Mouse (Mus musculus) brain, embryonic 18.5 days (tissue): ENCODE measurements around the gene Actb.

Experiments
- DNase-seq: peaks from one replicate; pipeline ENCODE4 v3.0.0-alpha.2; 2012; ENCODE audit warnings: low read depth, low spot score

Actb gene

DNA sequence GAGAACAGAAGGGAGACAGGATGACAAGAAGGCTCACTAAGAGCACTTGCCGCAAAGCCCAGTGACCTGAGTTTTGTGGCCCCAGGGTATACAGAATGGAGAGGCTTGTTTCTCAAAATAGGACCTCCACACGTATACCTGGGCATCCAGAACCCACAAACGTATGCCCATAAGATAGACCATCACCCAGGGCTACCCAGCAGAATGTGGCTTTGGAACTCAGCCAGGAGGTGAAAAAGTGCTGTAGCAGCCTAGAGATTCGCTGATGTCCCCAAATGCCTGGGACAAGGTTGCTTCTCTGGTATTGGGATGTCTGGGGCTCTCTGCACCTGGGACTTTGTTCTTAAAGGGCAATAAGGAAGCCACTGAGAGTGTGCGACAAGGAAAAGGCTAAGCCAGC is 15.7 kb upstream of the Actb start:
- DNase-seq, result no peak

DNA sequence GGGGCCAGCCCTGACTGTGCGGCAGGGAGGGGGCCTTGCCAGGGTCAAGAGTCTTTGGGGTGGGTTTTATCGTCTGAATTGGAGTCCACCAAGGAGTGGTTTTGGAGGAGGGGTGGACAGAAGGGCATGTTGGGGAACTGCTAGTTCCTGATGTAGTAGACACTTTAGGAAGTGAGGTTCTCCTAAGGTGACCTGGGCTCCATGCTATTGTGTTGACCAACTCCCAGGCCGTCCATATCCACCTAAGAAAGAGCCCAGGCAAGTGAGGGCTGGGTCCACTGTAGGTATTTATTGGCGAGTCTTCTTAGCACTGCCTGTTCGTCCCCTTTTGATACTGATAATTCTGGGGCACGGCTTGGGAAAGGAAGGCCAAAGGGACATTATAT is 14.5 kb upstream of the Actb start:
- no peak for DNase-seq

DNA sequence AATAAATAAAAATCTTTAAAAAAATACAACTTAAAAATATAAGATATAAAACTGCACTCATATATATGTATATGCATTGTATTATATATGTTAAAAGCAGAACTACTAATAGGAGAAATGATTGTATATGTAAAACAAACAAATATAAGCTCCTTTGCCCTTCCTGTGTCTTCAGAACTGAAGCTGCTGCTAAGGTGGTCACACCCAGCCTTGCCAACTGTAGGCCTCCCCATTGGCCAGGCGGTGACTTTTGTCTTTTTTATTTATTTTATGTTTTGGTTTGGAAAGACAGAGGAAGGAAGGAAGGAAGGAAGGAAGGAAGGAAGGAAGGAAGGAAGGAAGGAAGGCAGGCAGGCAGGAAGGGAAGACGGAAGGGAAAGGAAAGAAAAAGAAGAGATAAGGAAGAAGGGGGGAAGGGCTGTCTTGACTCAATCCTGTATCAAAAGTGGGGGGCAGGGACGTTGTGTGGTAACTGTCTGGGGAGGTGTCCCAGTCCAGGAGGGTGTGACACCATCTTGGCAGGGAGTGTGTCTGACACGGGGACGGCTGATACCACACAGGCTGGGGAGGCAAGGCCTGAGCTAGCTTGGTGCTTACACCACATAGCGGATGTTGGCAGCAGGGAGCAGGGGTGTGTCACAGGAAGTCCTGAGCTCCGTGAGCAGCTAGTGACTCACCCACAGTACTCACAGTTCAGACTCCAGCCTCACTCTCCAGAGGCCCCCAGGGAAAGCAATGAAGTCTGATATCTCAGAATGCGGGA is 13.9 kb upstream of the Actb start:
- no peak for DNase-seq

DNA sequence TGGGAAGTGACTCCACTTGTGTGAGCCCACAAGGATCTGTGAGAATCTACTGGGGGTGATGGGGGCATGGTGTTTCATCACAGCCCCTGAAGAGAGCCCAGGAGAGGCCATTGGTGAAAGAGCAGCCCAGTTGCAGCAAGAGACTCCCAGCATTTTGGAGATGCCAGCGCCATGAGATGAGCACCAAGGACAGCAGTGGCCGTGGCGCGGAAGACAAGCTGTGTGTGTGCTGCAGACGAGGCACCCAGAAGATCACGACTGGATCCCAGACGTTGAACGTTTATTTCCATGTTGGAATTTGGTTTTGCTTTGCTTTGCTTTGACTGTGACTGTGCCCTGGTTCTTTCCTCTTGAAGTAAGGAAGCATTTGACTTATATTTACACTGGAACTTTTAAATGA is 10.8 kb upstream of the Actb start:
- no peak for DNase-seq

DNA sequence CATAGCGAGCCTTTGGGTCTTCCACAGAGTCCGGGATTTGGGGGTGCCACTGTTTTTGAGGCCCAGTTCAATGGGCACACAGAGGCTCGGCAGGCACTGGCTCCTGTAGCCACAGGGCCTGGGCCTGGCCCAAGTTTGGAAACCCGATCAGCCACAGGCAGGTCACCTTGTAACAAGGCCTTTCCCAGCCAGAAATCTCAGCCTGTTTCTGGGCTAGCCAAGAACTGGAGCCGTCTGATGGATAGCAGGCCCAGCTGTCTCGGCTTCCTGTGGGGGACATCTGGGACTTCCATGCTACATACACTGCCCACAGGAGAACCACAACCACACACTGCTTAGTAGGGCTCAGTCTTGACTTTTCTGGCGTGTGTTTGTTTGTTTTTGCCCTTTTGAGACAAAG is 10.0 kb upstream of the Actb start:
- DNase-seq, result no peak

DNA sequence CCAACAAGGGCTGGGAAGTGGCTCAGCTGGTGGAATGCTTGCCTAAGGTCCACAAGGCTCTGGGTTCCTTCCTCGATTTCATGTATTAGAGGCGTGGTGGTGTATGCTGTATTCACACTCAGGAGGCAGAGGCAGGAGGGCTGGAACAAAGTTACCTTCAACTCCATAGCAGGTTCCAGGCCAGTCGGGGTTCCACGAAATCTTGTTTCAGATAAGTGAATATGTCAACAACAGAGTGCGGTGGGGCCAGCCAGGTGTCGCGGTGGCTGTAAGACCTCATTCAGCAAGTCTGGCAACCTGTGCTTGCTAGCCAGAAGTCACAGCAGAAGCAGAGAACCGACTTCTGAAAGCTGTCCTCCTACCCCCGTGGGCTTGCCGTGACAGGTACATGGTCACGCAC is 8.7 kb upstream of the Actb start:
- DNase-seq, result no peak

DNA sequence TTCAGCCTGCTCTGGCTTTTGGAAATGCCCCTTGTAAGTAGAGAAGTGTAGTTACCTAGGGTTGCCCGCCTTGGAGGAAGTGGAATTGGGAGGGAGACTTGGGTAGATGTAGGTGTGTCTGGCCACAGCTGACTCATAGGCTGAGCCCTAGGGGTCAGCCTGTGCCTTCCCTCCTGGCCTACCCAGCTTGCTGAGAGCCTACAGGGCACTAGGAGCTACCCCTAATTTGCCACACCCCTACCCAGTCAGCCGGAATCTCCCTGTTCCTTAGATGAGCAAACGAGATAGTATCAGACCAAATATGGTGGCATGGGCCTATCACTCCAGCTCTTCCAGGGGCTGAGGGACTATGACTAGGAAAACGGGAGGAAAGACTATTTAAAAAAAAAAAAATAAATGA is 6.2 kb upstream of the Actb start:
- no peak for DNase-seq

DNA sequence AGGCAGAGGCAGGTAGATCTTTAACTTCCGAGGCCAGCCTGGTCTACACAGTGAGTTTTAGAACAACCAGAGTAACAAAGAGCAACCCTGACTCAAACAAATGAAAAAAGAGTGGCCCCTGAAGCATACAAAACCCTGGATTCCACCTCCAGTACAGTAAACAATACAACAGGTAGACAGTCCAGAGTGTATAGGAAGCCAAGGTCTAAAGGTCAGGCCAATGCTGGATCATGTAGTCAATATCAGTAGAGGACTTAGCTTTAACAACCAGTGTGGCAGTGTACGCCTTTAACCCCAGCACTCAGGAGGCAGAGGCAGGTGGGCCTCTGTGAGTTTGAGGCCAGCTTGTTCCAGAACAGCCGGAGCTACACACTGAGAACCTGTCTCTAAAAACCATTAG is 5.8 kb upstream of the Actb start:
- no peak for DNase-seq

DNA sequence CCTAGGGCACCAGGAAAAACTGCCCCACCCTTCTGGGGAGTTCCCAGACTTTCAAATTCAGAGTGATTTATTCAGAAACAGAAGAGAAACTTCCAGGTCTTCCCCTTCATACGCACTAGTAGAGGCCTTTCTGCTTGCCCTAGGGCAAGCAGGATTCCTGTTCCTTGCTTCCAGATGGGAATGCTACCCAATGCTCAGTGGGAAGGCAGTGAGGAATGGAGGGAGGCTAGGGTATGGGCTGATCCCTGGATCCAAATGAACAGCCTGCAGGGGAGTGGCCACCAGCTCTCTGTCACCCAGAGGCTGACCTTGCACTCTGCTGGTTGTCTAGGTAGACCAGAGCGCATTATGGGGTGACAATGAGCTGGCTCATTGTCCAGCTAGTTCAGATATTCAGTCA is 5.1 kb upstream of the Actb start:
- DNase-seq, result no peak

DNA sequence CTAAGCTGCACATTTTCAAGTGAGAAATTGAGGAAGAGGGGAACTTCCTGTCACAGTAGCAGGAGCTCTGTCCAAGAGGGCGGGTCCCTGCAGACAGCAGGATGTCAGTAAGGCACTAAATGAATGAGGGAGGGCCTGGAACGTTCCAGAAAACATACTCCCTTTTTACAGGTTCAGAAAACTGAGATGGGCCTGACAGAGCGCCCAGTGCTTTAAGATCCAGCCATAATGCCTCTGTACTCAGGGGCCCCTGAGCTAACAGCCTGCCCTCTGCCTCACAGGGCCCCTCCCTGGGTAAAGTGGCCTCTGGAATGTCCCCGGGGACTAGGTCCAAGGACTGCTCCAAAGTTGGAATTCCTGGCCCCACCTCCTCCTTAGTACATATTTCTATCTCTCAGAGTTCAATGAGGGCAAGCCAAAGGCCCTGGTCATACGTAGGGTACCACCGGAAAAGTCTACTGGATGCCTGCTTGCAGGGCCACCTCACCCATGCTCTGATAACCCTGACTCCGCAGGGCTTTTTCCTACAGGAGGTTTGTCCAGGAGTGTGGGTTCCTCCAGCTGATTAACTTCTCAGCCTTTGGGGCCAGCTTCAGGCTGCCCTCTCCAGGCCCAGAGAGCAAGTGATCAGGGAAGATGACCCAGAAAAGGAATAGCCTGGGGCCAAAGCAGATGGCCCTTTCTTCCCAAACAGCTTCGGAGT is 3.2 kb upstream of the Actb start:
- no peak for DNase-seq

DNA sequence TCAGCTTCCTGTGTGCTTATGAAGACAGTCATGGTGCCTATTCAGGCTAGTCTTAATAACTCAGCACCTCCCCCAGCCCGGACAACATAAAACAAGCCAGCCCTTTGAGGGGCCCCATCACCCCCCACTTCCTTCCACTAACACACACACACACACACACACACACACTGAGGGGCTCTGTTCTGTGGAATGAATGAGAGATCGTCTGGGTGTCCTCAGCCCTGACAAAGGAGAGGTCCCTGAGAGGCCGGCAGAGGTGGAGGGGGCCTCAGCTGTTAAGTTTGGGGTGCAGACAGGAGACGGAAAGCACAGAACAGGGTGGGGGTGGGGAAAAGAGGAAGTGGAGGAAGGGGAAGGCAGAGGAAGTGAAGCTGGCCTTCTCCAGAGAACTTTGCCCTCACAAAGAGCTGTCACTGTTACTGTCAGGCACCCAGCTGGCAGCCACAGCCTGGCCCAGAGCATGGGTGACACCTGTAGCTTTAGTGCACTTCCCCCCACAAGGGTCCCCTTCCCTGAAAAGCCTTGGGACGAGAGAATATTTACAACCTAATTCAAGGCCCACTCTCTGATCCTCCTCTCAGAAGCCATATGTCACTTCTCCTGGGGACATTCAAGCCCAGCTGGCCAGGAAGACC is 2.5 kb upstream of the Actb start:
- DNase-seq, result no peak

DNA sequence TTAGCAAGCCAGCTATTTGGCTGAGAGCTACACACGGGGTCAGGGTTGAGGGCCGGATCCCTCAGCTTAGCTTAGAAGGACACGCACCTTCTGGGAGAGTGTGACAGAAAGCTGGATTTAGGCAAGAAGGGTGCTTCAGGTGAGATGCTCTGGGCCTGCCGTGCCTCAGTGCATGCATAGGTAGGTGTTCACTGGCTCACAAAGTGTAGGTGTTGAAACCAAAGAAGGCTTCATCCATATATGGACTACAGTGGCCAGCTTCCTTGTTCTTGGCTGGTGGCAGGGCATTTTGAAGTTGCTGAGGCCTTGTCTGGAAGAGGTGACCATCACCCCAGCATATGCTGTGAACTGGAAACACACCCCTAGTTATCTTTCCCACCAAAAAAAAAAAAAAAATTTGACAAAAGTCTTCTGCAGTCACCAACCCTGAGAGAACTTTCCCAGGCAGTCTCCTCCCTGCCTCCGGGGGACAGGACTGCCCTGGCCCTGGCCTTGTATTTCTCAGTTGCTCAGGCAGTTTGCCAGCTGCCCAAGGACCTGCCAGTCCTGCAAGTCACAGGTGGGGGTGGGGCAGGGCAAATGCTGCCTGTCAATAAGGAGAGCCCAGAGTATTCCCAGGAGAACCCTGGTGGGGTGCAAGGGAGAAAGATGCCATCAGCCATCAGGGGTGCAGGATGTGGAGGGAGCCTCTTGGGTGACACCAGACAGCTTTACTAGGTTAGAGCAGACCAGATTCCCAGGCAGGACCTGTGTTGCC is 1.4 kb upstream of the Actb start:
- DNase-seq, result no peak

DNA sequence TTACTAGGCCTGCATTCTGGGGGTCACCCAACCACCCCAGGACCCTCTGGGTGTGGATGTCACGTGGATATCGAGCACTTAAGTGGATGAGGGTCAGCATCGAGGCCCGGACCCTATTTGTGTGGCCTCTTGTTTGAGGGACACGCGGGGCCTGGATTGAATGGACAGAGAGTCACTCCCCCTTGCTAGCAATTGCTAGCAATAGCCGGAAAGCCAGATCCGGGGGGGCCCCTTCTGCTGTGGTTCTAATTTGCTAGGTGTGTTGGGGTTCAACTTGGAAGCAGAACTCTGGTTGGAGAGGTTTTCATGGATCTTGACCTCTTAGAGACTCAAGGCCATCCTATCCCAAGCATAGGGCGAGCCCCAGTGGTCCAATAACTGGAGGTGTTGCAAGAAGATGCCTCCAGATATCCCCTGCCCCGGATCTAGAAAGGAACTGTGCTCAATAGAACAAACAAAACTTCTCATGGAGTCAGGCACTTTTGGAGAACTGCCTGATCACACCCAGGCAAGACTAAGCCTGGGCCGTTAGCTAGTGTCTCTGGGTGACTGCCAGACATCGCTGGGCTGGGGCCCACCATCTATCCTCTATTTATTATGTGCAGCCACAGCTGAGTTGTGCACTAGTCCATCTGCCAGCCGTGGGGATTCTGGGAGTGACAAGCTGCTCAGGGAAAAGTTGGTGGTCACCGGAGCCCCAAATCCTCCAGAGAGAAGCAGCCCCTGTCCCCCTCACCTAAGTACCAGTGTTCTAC is 671 bp upstream of the Actb start:
- DNase-seq, result no peak

DNA sequence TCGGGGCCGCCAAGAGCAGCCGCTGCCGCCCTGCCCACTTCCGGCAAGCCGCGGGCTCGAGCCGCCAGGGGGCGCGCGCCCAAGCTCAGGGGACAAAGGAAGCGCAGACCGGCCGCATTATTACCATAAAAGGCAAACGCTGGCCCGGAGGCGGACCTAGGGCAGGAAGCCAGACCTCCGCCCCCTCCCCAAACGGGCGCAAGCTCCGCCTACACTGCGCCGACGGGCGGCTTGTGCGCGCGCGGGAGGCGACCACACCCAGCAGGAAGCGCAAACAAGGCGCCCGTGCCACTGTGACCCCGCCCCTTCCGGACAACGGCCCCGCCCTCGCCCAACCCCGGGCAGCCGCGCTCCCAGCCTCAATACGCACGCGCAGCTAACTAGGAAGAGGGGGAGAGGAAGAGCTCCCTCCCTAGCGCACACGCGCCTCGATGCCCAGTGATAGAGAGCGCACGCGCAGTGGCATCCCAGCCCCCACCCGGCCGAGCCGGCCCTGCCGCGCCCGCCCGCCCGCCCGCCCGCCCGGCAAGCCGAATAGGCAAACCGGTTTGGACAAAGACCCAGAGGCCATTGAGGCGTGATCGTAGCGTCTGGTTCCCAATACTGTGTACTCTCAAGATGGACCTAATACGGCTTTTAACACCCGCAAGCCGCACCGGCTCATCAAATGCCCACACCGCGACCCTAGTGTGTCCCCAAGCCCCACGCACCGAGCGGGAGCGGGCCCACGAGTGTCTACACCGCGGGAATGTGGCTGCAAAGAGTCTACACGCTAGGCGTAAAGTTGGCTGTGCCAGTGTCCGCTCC is 626 bp downstream of the Actb start:
- DNase-seq, result peak; percentile 95

DNA sequence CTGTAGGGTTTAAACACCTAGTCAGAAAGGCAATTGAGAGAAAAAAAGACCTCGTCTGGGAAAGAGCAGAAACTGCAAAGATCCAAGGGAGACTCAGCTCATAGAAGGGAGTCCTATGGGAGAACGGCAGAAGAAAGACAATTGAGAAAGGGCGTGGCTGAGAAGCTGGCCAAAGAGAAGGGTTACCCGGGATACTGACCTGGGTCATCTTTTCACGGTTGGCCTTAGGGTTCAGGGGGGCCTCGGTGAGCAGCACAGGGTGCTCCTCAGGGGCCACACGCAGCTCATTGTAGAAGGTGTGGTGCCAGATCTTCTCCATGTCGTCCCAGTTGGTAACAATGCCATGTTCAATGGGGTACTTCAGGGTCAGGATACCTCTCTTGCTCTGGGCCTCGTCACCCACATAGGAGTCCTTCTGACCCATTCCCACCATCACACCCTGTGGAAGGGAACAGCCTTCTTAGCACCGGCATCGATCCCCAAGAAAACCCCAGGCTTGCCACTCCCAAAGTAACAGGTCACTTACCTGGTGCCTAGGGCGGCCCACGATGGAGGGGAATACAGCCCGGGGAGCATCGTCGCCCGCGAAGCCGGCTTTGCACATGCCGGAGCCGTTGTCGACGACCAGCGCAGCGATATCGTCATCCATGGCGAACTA is 1.4 kb downstream of the Actb start:
- DNase-seq, result no peak

DNA sequence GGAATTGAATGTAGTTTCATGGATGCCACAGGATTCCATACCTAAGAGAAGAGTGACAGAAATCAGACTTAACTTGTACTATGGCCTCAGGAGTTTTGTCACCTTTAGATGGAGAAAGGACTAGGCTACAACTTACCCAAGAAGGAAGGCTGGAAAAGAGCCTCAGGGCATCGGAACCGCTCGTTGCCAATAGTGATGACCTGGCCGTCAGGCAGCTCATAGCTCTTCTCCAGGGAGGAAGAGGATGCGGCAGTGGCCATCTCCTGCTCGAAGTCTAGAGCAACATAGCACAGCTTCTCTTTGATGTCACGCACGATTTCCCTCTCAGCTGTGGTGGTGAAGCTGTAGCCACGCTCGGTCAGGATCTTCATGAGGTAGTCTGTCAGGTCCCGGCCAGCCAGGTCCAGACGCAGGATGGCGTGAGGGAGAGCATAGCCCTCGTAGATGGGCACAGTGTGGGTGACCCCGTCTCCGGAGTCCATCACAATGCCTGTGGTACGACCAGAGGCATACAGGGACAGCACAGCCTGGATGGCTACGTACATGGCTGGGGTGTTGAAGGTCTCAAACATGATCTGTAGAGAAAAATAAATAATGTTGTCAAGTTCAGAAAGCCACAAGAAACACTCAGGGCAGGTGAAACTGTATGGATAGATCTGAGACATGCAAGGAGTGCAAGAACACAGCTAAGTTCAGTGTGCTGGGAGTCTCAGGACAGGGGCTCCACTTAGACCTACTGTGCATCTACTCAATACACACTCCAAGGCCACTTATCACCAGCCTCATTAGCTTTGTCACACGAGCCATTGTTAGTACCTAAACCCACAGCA is 2.1 kb downstream of the Actb start:
- DNase-seq, result no peak

DNA sequence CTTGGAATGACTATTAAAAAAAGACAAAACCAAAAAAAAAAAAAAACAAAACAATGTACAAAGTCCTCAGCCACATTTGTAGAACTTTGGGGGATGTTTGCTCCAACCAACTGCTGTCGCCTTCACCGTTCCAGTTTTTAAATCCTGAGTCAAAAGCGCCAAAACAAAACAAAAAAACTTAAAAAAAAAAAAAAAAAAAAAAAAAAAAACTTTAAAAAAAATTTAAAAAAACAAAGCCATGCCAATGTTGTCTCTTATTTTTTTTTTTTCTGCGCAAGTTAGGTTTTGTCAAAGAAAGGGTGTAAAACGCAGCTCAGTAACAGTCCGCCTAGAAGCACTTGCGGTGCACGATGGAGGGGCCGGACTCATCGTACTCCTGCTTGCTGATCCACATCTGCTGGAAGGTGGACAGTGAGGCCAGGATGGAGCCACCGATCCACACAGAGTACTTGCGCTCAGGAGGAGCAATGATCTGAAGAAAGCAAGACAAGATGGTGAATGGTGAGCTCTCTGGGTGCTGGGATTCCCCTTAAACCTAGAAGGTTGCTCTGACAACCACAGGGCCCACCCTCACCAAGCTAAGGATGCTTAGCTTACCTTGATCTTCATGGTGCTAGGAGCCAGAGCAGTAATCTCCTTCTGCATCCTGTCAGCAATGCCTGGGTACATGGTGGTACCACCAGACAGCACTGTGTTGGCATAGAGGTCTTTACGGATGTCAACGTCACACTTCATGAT is 2.9 kb downstream of the Actb start:
- DNase-seq, result no peak

DNA sequence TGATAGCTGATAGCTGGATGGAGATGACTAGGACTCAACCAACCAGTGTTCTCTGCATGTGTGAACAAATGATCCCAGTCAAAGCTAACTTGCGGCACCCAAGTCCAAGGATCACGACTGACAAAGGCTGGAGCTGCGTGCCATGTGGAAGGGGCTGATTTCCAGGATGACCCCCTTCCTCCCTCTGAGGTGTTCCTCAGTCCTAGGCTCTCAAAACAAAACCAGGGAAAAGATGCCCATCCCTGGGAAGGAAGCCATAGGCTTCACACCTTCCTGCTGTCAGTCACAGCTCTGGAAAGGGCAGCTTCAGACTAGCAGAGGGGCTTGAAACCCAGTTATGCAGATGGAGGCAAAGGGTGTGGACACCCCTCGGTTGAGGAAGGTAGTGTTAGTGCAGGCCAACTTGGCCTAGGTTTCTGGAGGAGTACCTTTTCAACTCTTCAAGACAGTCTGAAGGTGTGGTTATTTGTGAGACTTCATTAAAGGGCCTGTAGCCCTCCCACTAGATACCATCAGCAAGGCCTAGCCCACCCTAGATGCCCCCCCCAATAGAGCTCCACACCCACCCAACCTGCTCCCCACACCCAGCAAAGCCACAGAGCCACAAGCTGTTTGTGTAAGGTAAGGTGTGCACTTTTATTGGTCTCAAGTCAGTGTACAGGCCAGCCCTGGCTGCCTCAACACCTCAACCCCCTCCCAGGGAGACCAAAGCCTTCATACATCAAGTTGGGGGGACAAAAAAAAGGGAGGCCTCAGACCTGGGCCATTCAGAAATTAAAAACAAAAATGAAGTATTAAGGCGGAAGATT is 3.8 kb downstream of the Actb start:
- no peak for DNase-seq
